Mouse (Mus musculus) fat pad, adult 2 months (tissue): ENCODE measurements around the gene Cnn2.

Experiments used
- DNase-seq: peaks from one replicate; pipeline ENCODE4 v3.0.0-alpha.2; 2011; ENCODE audit warnings: low read depth, low spot score; ENCODE audit errors: extremely low read depth

Gene Cnn2

DNA sequence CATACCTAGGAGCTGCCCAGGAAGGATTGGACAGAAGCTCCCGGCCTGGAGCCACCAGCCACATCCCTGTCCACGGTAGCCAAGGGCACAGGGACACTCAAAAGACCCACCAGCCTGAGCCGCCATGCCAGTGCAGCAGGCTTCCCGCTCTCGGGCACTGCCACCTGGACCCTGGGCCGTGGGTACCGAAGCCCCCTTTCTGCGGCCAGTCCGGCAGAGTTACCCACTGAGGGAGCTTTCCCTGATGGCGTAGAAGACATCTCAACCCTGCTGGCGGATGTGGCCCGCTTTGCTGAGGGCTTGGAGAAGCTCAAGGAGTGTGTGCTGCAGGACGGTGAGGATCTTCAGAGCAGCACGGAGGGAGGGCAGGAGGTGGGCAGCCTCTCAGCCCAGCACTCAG, 29.4 kb downstream of the Cnn2 start:
- DNase-seq, result no peak

DNA sequence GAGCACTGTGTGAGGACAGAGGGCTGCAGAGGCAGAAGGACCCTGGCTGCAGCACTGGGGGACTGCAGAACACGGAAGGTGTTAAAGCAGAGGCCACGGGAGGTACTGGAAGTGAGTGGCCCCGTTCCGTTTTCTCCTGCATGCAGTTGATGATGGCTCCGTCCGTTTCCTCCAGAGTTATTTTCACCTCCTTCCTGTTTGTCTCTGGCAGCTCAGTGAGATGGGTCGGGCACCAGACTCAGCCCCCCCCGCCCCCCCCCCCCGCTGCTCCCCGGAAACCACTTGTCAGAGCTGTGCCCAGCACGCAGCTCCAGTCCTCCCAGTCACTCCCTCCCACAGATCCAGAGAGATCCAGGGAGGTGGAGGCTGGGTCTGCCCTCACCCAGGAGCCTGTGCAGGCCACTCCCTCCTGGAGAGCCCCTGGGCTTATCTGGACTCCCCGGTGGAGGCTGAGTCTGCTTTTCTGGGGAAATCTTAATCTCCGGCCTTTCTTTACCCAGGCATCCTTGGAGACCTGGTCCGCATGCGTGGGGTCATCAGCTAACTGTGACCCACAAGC, 30.4 kb downstream of the Cnn2 start:
- DNase-seq, result no peak

DNA sequence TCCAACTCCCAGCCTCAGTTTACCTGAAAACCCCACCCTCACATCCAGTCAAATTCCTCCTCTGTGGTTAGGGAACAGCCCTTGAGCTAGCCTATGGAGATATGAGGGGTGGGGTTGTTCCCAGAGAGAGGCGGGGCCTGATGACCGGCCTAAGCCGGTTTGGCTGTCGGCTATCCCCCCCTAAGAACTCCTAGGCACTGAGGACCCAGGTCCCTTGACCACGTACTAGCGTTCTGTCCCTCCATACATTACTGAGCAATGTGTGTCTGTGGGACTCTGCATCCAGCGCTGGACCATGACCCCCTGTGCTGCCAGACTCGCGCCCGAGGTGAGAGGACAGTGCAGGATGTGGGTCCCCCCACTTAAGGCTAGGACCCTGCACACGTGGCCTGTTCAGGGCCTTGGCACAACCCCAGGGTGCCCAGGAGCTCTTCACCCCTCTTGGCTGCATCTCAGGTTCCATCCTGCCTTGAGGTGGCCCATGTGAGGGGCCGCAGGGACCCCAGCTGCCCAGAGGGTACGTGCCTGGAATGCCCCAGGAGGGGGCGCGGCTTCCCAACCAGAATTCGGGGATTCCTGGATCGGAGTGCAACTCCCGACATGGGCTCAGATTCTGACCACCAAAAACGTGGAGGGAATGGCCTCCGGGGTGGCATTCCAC, 31.2 kb downstream of the Cnn2 start:
- DNase-seq, result no peak

DNA sequence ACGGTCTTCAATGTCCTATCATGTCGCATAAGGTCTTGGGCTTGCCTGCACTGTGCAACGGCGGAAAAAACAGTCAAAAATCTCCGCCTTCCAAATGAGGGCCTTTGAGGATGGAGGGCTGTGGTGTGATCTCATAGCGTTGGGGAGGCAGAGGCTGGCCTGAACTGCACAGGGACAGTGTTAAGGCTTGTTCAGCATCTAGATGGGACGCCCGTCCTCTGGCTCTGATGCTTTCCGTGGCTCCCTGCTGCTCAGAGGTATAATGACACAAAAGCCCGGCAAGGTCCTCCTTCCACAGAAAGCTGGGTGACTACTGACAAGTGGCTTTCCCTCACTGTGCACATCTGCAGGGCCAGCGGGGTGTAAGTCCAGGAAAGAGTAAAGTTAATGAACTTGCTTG, 31.8 kb downstream of the Cnn2 start:
- no peak for DNase-seq

DNA sequence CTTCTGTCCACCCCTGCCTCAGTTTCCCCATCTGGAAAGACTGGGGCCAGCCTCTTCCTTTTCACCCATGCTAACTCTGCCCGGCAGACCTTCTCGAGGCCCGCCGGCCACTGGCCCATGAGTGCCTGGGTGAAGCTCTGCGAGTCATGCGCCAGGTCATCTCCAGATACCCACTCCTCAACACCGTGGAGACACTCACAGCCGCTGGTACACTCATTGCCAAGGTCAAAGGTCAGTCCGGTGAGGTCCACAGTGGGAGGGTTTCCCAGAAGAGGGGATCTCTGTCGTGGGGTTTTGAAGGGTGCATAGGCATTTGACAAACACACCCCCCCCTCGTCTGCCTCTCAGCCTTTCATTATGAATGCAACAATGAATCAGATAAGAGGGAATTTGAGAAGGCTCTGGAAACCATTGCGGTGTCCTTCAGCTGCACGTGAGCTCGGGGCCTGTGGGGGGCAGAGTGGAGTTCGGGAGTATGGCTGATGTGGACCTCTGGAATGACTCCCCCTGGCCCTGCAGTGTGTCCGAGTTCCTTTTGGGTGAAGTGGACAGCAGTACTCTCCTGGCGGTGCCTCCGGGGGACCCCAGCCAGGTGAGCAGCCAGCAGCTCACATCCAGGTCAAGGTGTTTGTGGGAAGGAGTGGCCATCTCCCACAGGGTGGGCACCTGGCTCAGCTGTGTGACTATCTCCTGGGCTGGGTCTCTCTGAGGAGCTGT, 32.4 kb downstream of the Cnn2 start:
- no peak for DNase-seq

DNA sequence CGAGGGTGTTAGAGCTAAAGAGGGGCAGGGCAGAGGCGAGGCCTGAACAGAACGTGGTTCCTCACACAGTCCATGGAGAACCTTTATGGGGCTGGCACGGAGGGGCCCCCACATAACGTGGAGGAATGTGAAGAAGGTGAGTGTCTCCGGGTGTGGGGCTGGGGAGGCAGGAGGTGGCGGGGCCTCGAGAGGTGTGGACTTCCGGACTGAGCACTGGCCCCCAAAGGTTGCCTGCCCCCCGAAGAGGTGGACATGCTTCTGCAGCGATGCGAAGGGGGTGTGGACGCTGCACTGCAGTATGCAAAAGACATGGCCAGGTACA, 32.9 kb downstream of the Cnn2 start:
- no peak for DNase-seq

DNA sequence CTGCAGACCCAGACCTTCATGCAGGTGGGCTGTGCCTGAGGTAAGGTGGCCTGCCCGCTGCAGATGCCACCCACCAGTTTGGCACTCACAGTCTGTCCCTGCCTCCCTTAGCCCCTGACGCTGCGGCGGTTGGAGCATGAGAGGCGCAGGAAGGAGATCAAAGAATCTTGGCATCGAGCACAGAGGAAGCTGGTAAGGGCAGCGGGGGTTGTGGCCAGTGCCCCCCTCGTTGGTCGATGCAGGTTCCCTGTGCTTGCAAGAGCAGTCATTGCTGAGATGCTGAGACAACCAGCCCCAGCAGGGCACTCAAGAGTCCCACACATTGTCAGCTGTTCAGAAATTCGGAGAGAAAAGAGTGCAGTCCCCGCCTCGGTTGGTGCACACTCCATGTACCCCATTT, 33.8 kb downstream of the Cnn2 start:
- DNase-seq, result no peak

DNA sequence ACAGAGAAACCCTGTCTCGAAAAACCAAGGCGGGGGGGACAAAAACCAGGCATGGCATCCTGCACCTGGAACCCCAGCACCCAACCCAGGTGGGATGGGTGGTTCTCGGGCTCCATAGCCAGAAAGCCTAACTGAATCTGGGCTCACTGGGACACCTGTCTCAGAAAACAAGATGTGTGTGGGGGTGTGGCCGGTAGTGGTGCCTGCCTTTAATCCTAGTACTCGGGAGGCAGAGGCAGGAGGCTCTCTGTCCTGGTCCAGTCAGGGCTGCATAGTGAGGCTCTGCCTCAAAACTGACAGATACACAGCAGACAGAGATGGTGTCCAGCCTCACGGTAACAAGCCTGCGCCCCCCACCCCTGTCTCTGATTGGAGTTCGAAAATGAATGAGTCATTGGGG, 34.4 kb downstream of the Cnn2 start:
- DNase-seq, result no peak

DNA sequence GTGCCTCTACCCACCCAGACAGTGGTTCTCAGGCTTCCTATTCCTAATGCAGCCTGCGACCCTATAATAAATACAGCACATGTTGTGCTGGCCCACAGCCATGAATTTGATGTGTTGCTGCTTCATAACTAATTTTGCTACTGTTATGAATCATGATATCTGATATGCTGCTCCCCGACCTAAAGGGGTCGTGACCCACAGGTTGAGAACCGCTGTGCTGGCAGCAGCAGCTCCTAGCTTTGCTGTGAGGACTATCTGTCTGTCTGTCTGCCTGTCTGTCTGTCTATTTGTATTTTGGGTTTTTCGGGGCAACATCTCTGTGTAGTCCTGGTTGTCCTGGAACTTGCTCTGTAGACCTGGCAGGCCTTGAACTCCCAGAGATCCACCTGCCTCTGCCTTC, 35.4 kb downstream of the Cnn2 start:
- DNase-seq, result no peak

DNA sequence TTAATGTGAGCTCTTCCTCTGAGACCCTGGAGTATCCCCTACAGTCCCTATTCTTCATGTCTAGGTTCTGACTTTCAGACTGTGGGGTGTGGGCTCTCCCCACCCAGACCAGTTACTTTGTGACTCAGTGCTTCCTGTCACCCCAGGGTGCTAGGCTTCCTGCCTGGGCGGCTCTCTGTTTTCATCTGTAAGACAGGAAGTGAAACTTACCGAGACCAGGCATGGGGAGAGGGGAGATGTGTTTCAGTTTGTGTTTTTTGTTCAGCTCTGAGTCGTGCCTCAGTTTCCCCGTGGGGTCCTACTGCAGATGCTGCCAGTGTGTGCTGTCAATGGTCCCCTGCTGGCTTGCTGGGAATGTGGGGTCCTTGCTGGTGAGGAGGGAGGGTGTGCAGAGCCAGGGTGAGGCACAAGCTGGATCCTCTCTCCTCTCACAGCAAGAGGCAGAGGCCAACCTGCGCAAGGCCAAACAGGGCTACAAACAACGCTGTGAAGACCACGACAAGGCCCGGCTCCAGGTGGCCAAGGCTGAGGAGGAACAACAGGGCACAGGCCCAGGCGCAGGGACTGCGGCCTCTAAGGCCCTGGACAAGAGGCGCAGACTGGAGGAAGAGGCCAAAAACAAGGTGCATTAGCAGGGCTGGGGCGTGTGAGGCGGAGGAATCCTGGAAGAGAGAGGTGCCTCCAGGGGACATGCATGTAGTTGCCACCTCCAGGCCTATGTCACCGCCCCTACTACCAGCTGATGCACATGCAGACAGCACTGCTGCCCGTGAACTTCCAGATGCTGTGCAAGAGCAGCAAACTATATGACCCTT, 36.1 kb downstream of the Cnn2 start:
- DNase-seq, result no peak

DNA sequence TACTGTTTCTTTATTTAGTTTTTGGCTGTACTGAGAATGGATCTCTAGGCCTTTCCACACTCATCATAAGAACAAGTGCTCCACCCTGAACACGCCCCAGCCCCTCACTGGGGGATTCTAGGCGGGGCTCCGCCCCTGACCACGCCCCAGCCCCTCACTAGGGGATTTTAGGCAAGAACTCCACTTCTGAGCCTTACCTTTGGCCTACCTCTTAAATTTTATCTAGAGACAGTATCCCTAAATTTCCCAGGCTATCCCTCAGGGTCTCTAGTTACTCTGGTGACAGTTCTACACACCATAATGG, 36.6 kb downstream of the Cnn2 start:
- DNase-seq, result no peak

DNA sequence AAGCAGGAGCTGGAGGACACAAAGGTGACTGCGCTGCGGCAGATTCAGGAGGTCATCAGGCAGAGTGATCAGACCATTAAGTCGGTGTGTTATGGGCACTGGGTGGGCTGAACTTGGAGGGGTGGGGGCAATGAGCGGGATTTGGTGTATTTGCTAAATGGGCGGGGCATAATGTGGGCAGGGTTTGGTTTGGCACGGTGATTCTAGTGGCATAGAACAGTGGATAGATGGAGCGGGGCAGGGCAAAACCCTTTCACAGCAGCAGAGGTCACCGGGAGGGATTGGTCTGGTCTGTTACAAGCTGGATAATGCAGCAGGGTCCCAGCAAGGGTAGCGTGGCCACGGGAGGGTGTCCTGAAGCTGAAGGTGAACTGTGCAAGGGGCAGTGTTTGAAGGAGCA, 37.1 kb downstream of the Cnn2 start:
- DNase-seq, result no peak

DNA sequence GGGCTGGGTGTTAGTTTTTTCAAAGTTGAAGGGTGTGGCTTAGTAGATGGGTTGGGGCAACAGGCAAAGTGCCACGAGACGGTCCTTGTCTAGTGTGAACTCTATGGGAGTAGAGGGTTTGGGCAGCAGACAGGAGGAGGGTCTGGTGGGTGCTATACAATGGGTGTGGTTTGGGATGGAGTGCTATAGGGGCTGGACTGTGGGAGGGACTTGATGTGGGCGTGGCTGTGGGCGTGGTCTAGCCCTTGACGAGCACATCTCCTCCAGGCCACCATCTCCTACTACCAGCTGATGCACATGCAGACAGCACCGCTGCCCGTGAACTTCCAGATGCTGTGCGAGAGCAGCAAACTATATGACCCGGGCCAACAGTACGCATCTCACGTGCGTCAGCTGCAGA, 37.5 kb downstream of the Cnn2 start:
- no peak for DNase-seq

DNA sequence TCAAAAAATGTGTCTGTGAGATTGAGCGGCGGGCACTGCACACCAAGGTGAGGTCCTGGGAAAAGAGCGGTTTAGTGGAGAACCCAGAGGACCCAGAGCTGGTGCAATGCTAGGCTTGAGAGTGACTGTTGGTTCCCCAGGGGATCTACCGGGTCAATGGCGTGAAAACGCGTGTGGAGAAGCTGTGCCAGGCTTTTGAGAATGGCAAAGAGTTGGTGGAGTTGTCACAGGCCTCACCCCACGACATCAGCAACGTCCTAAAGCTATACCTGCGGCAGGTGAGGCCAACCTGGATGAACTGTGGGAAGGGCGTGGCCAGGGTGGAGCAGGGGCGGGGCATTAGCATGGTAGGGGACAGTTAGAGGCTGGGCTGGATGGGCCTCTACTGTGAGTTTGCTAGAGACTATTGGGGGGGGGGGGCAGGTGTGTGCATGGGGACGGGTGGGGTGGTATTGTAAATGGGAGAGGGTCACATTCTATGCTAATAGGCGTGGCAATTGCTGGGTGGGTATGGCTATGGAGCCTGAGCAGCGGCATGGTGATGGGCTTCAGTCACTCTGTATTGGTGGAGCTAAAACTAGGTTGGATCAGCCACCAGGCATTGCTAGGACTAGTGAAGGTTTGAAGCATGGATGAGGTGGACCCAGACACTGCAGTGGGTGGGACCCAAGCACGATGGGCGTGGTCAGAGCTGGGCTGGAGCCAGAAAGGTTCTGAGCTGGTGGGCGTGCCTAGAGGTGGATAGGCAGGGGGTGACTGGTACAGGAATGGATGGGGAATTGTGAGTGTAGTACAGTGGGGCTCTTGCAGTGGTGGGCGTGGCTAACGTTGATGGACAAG, 39.5 kb downstream of the Cnn2 start:
- no peak for DNase-seq

DNA sequence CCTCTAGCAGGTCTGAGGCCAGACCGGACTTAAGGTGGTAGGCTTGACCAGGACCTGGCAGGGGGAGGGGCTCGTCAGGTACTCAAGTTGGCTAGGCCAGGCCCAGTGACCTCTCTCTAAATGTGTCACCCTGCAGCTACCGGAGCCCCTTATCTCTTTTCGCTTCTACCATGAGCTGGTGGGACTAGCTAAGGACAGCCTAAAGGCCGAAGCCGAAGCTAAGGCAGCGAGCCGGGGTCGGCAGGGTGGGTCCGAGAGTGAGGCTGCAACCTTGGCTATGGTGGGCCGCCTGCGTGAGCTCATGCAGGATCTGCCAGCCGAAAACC, 40.1 kb downstream of the Cnn2 start:
- no peak for DNase-seq

DNA sequence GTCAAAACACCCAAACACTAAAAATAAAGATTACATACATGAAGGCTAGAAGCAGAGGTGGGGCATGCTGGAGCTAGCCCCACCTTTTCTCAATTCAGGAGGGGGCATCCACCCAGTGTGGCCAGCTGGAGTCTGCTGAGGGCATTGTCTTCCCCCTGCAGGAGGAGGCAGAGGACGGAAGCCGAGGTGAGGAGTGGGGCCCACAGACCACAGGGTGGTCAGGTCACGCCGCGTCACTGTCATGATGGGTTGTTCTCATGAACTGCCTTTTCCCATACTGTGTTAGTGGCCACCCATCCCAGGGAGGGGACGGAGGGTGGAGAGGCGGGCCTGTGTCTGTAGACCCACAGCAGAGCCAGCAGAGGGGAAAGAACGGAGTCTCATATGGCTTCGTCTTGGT, 41.8 kb downstream of the Cnn2 start:
- DNase-seq, result no peak

DNA sequence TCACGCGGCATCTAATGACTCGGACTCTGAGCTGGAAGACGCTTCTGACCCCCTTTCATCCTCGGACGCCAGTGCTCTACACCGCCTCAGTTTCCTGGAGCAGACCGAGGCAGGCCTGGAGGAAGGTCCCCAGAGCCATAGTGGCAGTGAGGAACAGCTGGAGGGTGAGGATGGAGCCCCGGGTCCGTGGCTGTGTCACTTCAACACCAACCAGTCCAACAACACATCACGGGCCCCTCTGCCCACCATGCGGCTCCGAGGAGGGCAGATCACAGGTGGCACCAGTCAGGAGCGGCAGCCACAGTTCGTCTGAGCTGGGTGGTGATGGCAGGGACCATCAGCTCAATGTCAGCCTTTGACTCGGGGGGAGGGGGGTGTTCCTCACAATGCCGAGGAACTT, 42.4 kb downstream of the Cnn2 start:
- no peak for DNase-seq

DNA sequence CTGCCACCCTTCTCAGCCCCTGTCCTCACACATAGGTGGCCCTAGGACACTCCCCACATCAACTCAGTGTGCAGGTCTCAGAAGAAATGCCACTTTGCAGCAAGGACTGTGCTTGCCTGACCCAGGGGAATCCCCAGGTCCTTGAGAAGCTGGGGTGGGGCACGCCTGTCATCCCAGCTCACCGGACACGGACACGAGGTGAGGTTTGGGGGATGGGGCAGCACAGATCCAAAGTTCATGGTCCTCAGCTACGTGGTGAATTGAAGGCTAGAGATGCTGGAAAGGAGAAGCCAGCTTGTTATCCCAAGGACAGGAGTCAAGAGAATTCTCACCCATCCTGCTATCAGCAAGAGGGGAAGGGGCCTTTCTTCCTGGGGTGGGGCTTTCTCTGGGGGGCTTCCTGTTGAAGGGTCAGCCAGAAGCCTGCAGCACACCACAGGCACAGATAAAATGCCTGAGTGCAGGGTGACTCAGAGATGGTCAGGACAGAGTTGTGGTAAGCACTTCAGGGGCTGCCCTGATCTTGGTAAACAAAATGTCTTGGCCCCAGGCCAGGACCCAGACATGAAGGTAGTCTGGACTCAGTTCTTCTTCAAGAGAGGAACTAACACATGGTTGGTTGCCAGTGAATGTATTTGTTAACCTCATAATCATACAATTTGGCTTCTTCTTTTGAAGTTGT, 44.6 kb downstream of the Cnn2 start:
- DNase-seq, result no peak

DNA sequence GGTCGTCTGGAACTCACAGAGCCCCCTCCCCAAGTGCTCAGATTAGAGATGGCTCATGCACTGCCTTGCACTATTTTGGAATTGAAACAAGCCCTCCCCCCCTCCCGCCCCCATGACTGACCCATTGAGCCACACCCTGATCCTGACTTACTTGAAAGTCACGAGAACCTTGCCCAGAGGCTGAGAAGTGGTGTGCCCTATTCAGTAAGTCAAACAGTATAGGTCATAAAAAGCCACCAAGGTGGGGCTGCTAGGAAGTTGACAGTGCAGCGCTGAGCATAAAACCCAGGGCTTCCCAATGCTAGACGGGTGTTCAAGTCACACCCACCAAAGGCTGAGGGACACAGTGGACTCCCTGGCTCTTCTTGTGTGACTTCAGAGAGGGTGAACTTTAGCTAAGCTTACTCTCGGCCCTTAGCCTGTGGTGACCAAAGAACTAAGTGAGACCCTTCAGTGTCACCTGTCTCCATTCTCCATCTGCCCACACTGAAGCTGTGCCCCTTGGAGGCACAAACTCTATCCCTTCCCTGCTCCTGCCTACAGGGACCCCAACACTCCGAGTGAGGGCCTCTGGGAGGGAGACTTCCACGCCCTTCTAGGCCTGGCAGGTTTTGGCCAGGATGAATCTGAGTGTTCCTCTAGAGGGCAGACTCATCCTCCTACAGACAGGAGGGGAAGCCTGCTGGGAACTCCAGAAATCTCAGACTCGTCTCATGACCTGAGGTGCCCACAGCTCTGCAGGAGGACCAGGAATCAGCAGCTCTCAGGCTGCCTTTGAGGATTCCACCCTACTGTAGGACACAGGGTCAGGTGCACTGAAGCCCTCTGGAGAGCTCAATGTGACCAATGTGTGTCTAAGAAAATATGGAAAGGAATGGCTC, 45.4 kb downstream of the Cnn2 start:
- DNase-seq, result no peak

DNA sequence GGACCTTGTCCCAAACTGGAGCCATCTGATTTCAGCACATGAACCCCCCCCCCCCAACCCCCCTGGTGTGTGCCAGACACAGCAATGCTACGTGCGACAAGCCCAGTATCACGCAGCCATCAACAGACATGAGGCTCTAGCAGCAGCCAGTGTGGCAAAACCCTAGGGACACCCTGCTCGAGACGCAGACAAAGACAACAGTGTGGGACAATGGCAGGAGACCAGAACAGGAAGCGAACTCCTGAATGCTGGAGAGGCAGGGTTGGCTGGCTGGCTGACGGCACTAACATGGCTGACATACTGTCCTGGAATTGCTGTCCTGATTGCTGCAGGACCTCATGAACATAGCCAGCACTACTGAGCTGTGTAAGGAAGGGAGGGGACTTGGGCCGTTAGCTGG, 46.8 kb downstream of the Cnn2 start:
- no peak for DNase-seq
